Mouse (Mus musculus): ENCODE results near the gene Tbx18.

The Tbx18 gene

DNA sequence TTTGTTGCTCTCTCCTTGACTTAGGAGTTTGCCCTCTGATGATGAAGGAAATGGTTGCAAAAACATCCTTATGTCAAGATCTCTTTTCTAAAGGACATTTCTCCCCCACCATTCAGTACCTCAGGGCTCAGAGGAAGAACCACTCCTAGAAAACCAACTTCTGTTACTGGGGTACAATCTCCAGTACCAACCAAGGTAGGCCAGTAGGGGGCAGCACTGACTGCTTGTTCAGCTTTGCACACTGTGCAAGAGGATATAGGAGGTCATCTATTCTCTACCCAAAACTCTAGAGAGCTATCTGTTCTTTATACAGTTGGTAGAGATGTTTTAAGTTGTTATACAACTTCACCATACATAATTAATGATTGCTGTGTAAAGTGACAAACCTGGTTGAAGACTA is 22.9 kb downstream of the Tbx18 start:
- DNase-seq, result peak; percentile 70 to 73

DNA sequence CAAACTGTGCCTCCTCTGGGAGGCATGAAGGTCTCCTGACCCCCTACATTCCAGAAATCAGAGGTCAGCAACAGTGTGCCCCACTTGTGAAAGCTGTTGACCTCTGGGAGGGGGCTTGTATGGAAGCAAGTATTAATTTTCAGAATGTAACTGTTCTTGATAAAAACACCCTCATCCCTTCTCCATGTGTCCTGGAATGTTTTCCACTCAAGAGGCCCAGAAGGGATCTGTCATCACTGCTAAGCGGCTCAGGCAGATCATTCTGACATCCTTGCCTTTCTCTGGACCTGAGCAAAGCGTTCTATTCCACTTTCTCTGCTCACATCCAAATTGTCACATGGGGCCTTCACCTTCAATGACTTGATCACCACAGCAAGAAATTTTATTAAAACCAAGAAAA is 28.8 kb downstream of the Tbx18 start:
- DNase-seq, result no peak

DNA sequence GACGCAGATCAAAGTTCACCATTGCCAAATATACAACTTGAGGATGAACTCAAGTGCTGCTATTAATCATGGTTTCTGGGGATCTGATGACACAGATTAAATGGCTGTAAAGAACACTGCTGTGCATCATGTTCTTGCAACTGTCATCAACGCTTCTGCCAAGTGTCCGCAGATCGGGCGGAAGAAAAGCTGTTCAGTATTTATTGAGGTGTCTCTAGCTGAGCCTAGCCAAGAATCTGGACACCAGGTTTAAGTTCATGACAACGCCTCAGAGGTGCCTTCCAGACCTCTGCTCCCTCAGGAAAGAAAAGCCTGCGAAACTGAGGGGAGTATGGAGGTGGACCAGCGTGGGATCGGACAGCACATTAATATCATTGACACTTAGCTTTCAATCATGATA is 44.1 kb downstream of the Tbx18 start:
- peak; percentile 61 to 70 for DNase-seq

DNA sequence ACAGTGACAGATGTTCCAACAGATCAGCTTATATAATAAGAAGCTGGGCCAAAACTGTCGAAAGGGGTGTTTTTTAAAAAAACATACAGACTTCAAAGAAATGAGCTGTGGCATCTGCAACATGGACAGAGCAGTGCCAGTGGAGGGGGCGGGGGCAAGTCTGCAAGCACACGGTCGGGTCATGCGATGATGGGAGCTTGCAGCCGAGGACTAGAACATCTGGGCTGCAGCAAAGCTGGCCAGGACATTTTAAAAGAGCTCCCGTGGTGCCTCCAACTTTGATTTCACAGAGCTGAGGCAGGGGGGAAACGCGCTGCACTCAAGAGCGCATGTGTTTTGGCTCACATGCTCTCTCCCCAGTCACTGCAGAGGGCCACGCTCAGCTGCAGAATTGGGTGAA is 48.8 kb downstream of the Tbx18 start:
- peak in 1 of 2 experiments; percentile 16 for DNase-seq

Measured in cerebellum, postnatal 10 days (tissue).